Mouse (Mus musculus) spleen, adult 2 months (tissue): ENCODE results near the gene Defb23. TPM values are rescaled to one million over a fixed set of nuclear protein-coding genes. Genes with fewer than 3 reads are reported as not detected.

Experiments
- DNase-seq, 2 experiments: peaks; one replicate each; pipeline versions ENCODE4 v3.0.0 to v3.0.0-alpha.2; 2012 to 2021; ENCODE audit warnings: low spot score in 2 of 2, low read depth in 1 of 2
- H3K27ac ChIP-seq: fragments of 200-500 bp; 2 replicates; pipeline ENCODE4 v1.5.1; 2012; ENCODE audit warnings: low read length, inconsistent platforms; ENCODE audit not compliant: insufficient read depth
- H3K27me3 ChIP-seq: fragments of 200-500 bp; 2 replicates; pipeline ENCODE4 v1.6.1; 2012; ENCODE audit warnings: mild to moderate bottlenecking, moderate library complexity, low read length, inconsistent platforms; ENCODE audit not compliant: control insufficient read depth, insufficient read depth
- H3K36me3 ChIP-seq: fragments of 200-500 bp; 2 replicates; pipeline ENCODE4 v1.6.1; 2012; ENCODE audit warnings: mild to moderate bottlenecking, low read length, inconsistent platforms; ENCODE audit not compliant: control insufficient read depth, insufficient read depth
- H3K4me1 ChIP-seq: fragments of 200-500 bp; 2 replicates; pipeline ENCODE4 v1.6.1; 2011; ENCODE audit warnings: inconsistent platforms; ENCODE audit not compliant: control insufficient read depth, insufficient read depth, insufficient read length
- H3K4me3 ChIP-seq: fragments of 200-500 bp; 2 replicates; pipeline ENCODE4 v1.5.1; 2011; ENCODE audit warnings: mild to moderate bottlenecking, inconsistent platforms; ENCODE audit not compliant: insufficient read depth, insufficient read length; ENCODE audit errors: extremely low read depth
- CTCF ChIP-seq: fragments of 200-500 bp; IDR thresholded peaks from 2 replicates; pipeline ENCODE4 v1.5.1; 2011; ENCODE audit warnings: mild to moderate bottlenecking, inconsistent platforms; ENCODE audit not compliant: insufficient read depth, insufficient read length, insufficient replicate concordance; ENCODE audit errors: extremely low read depth
- POLR2A ChIP-seq: fragments of 200-500 bp; IDR thresholded peaks from 2 replicates; pipeline ENCODE4 v1.6.1; 2011; ENCODE audit warnings: low read depth, low read length, inconsistent platforms
- whole genome bisulfite sequencing: fragments of 180-500 bp; shearing (Covaris S2); methylation state at CpG from one replicate; pipeline ENCODE4 v1.1.7; 2018; 5-methylcytosine and 5-hydroxymethylcytosine counted together
- polyA plus RNA-seq: library from polyadenylated mRNA; depleted of rRNA; stranded (reverse); fragments of >200 nt; gene quantifications from 2 replicates; pipeline ENCODE4 v1.2.3, GENCODE M21; 2012

The Defb23 gene
- polyA plus RNA-seq, 1 experiment: not detected

DNA sequence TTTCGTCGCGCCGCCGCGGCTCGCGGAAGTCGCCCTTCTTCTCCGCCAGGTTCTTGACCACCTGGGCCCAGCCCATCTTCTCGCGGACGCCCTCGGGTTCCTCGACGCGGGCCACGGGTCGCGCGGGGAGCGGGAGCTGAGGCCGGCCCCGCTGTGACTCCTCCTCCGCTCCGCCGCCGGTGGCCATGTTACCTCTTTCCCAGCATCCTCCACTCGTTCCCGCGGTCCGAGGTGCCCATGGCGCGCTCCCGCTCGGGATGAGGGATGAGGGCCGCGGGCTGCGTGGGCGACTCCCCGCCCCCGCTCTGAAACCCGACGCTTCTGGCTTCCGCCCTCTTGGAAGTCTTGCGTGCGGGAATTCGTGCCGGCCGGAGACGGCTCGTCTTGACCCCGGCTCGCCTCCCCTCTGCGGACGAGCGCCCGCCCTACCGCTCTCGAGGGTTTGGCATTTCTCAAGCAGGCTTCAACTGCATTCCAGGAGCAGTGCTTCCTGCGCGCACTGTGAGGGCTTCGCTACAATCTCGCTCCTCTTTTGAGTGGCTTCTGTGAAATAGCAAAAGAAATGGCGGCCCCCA is 49.7 kb downstream of the Defb23 start, which contains the start of gene Zcchc3:
TSS of gene Zcchc3 (minus strand) at position 437 of the 575 bp plus-strand sequence.
- H3K27me3 ChIP-seq: peaks cover 10% of the 10 kb centered on the region; the same call in 1 of the 2 replicates
- peak within 1 kb of the TSS; percentile 80 for H3K4me3 ChIP-seq
- no peaks in the 10 kb centered on the region; the same call in none of the 2 replicates for H3K4me1 ChIP-seq
- no peaks in the 10 kb centered on the region for H3K36me3 ChIP-seq
- peak in 1 of 2 experiments; percentile 28 for DNase-seq
- WGBS: 1% methylated on average over 65 of the region's 65 CpGs
- no peak for TF ChIP-seq CTCF
- TF ChIP-seq POLR2A: no peak
- peak within 1 kb of the TSS; percentile 50 for H3K27ac ChIP-seq

DNA sequence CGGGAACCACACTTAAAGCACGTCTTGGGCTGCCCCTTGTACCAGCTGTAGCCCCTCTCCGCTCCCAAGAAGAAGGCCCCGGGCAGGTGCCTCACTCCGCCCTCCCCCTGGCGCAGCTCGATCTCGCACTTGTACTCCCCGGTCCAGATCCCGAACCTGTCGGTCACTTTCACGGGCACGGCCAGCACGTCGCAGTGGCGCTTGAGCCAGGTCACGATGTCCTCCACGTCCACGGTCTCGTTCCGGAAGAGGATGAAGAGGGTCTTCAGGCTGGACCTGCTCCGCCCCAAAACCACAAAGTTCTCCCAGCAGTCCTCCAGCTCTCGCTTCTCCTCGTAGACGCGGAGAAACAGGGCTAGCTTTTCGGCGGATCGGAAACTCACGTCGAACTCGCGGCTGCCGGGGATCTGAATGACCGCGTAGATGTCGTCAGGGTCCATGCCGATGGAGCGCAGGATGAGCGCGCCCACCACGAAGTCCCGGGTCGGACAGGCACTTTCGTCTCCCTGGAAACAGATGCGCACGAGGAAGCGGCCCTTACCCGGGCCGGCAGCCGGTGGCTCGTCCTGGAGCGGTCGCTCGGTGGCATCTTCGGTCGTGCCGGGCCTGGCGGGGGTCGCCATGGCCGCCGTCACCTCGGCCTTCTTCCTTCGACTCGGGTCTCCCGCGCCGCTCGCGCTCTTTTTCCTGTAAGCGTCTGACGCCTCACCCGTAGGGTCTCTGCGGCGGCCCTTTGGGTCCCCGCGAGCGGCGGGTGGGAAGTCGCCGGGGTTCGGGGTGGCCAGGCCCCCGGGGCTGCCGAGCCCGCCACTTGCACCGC is 50.4 kb downstream of the Defb23 start:
- H3K4me1 ChIP-seq: no peaks in the 10 kb centered on the region; the same call in none of the 2 replicates
- no peaks in the 10 kb centered on the region for H3K36me3 ChIP-seq
- H3K4me3 ChIP-seq: peak overlapping the region; percentile 80
- DNase-seq: no peak
- H3K27ac ChIP-seq: peak overlapping the region; percentile 50; the same call in 1 of the 2 replicates
- H3K27me3 ChIP-seq: peaks cover 10% of the 10 kb centered on the region; the same call in 1 of the 2 replicates
- WGBS: 10% methylated on average over 77 of the region's 86 CpGs
- TF ChIP-seq POLR2A: no peak
- TF ChIP-seq CTCF: no peak

DNA sequence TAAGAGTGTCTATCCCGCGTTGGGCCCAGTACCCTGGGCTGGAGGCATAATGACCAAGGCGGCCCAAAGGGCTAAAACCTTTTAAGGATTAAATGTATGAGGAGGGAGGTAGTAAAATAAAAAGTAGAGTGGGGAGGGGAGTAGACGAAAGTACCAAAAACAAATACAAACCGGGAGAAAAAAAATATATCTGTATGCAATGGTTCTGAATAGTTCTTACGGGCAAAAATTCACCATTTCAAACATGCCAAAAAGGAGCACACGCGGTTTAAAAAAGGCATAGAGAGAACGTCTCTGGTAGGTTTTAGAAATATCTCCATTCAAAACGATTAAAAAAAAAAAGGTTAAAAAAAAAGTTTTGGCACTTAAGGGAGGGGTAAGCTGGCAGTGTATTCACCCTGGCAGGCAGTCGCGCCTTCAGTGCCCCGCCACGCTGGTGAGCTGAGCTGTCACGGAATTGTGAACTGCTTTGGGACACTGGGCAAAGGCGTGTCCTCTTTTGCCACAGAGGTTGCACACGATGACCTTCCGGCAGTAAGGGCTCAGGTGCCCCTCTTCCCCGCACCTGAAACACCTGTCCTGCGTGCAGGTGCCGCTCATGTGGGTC is 51.2 kb downstream of the Defb23 start:
- TF ChIP-seq POLR2A: no peak
- DNase-seq: no peak
- H3K36me3 ChIP-seq: no peaks in the 10 kb centered on the region
- WGBS: 68% methylated on average over 21 of the region's 21 CpGs
- H3K4me3 ChIP-seq: no peak overlapping the region; the same call in none of the 2 replicates
- no peaks in the 10 kb centered on the region; the same call in none of the 2 replicates for H3K4me1 ChIP-seq
- H3K27me3 ChIP-seq: peaks cover 10% of the 10 kb centered on the region; the same call in 1 of the 2 replicates
- no peak overlapping the region for H3K27ac ChIP-seq

DNA sequence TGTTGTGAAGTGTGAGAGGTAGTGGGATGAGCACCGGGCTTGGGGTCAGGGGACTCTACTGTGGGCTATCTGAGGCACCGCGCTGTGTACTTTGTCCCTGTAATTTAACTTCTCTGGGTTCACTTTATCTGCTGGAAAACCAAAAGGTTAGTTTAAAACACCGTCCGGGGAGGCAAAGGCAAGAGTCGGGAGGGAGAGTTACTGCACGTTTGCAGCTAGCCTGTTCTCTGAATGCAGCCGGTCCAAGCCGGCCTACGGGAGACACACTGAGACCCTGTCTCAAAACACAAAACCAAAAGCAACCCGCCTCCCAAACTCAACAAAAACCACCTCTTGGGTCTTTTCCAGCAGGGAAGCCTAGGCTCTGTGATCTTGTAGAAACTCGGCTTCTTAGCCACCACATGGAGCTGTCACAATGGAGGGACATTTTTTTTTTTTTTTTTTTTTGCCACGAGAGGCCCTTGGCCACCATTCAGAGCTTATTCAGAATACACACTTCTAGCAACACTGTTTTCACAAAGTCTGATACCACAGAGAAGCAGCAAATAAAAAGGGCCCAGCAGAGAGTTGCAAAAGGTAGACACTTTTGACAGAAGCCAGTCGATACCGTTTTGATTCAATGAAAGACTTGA is 51.8 kb downstream of the Defb23 start:
- no peak for TF ChIP-seq POLR2A
- TF ChIP-seq CTCF: no peak
- Histone ChIP-seq H3K27ac (no peak overlapping the region), H3K4me1 (no peaks in the 10 kb centered on the region; the same call in none of the 2 replicates), H3K4me3 (no peak overlapping the region), H3K27me3 (peaks cover 10% of the 10 kb centered on the region; the same call in 1 of the 2 replicates), H3K36me3 (no peaks in the 10 kb centered on the region)
- WGBS: 81% methylated on average over 15 of the region's 15 CpGs
- no peak for DNase-seq

DNA sequence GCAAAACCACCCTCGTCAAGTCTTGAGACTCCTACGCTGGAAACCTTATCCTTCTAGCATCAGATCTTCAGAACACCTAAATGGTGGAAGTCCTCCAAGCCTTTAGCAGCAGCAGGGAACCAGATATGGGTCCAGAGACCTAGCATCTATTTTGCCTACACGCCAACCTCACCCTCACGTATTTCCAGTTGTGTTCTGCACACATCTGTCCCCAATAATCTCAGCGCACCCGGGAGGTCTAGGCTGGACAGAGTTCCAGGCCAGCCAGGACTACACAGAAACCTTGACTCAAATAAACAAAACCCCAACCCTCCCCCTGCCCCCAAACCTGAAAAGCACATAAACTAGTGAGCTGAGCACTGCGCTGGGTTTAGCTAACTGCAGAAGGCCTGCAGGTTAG is 52.9 kb downstream of the Defb23 start:
- 91% methylated on average over 7 of the region's 7 CpGs for WGBS
- H3K27ac ChIP-seq: no peak overlapping the region
- TF ChIP-seq POLR2A: no peak
- TF ChIP-seq CTCF: no peak

DNA sequence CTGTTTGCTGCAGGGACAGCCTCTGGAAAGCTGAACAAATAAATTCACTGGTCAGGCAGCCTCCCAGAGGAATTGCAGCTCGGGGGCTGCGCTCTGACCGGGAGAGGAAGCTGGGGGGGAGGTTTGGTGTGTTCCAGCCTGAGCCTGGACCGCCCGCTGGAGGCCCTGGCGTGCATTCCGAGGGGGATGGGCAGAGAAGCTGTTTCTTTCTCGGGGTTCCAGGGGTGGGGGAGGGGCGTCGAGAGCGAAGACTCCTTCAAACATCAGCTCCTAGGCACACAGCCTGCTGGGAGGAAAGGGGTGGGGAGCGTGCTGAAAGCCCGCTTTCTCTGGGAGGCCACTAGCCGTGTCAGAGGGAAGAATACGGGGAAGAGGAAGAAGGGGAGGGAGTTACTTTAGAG is 53.4 kb downstream of the Defb23 start:
- no peak for DNase-seq
- no peak overlapping the region for H3K4me3 ChIP-seq

More for the DNA sequence above, 52.9 kb downstream of the Defb23 start:
- no peak for DNase-seq
- peaks cover 10% of the 10 kb centered on the region; the same call in 1 of the 2 replicates for H3K27me3 ChIP-seq
- H3K36me3 ChIP-seq: no peaks in the 10 kb centered on the region
- H3K4me3 ChIP-seq: no peak overlapping the region
- no peaks in the 10 kb centered on the region; the same call in none of the 2 replicates for H3K4me1 ChIP-seq

More for the DNA sequence above, 53.4 kb downstream of the Defb23 start:
- Histone ChIP-seq H3K27ac (peak overlapping the region; percentile 45; the same call in 1 of the 2 replicates), H3K4me1 (no peaks in the 10 kb centered on the region; the same call in none of the 2 replicates), H3K27me3 (peaks cover 10% of the 10 kb centered on the region; the same call in 1 of the 2 replicates), H3K36me3 (no peaks in the 10 kb centered on the region)
- WGBS: 61% methylated on average over 15 of the region's 15 CpGs
- no peak for TF ChIP-seq POLR2A
- no peak for TF ChIP-seq CTCF
